Mouse (Mus musculus): ENCODE results near the gene Lhfp. TPM values are rescaled to one million over a fixed set of nuclear protein-coding genes. Genes with fewer than 3 reads are reported as not detected.

Gene Lhfp
- 86.6 TPM for polyA plus RNA-seq (2014; fragmentation: Illumina TruSeq; extraction: RNeasy Lipid Tissue Mini Kit (QIAGEN cat#74804); ENCODE audit: low read depth, low replicate concordance)

DNA sequence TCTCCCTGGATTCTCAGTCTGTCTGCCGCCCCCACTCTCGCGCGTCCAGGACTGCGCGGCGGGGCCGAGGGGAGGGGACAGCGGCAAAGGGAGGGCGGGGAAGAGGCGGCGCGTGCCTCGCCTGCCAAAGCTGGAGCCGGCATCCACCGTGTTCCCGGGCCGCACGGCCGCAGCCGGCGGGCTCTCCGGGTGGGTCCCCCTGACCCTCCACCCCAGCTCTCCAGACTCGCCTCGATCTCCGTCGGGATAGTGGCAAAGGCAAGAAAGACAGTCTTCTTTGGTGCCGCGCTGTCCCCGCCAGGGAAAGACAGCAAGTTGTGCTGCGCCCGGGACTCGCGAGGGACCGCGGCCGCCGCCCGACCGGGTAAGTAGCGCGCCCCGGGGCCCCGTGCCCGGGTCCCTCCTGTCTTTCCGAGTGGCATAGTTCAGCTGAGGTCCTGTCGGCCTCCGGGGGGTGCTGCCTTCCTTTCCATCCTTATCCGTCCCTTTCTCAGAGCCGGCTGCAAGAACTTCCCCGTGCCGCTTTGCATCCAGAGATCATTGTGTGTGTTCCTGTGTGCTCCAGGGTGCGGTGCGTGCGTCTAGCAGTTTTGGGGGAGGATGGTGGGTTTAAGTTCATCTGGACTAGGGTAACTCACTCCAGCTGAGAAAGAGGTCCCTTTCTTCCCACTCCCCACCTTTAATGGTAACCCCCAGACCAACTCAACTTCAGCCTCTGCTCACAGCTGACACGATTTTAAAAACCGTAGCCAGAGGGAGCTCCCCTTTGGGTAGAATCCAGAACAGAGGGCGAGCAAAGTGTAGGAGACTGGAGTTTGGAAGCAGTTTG is at the start of gene Lhfp:
Gene Lhfp, plus strand, starts transcription at position 118 of the 829 bp plus-strand sequence.

DNA sequence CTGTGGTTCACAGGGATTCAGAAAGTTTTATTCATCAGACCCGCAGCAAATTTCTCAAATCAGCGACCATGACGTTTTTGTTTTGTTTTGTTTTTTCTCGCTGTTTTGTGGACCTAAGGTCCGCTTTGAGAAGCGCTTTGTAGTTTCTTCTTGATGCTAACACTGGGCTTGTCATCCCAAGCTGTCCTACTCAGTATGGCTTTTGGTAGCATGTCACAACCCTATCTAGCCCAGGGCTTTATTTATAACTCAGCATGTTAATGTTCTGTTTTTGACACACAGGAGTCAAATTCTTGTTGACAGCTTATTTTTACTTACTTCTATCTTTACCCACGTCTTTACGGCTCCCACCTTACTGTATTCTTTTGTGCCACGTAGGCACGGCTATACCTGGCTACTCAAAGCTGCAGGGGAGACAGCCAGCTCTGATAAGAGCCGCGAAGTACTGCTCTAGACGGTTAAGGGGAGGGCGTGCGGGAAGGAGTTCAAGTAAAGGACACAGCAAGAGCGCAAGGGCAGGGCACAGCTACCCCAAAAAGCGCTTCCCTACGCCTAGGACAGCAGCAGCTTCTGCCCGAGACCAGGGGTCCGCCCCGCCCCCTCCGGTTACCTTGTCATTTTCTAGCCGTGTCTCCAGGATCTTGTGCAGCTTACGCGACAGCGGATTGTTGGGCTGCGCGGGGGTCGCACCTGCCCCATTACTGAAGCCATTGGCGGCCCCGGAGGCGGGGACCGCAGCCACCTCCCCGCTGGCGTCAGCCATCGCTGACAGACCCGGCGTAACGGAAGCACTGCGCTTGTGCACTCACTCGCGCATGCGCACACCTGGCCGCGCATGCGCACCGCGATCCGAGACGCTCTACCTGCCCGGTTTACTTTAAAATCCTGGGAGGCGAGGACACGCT is 24.6 kb upstream of the Lhfp start, which contains the start of gene Cog6:
Gene Cog6, minus strand, starts transcription at position 802 of the 905 bp plus-strand sequence.

Other genes with a start within 250 kb of the Lhfp start
- 60.1 TPM for gene Cog6, start 24.3 kb upstream of the Lhfp start, polyA plus RNA-seq (2014; fragmentation: Illumina TruSeq; extraction: RNeasy Lipid Tissue Mini Kit (QIAGEN cat#74804); ENCODE audit: low read depth, low replicate concordance)

Measured in kidney, adult 10 weeks (tissue).